Mouse (Mus musculus) C2C12 (cell line): ENCODE measurements around the gene Plcxd1. TPM values are rescaled to one million over a fixed set of nuclear protein-coding genes. Genes with fewer than 3 reads are reported as not detected.
A peak's percentile ranks its signal among the peaks of the same experiment; 100 is the strongest.

ENCODE experiments used
- H3K27me3 ChIP-seq: one replicate; pipeline ENCODE4 v1.6.1; 2011; ENCODE audit not compliant: control insufficient read depth, insufficient read depth, insufficient read length
- H3K36me3 ChIP-seq: one replicate; pipeline ENCODE4 v1.6.1; 2011; ENCODE audit not compliant: control insufficient read depth, insufficient read depth
- H3K4me3 ChIP-seq: one replicate; pipeline ENCODE4 v1.5.1; 2011; ENCODE audit warnings: mild to moderate bottlenecking, control low read depth; ENCODE audit not compliant: poor library complexity, insufficient read depth, severe bottlenecking
- H3K79me2 ChIP-seq: one replicate; pipeline ENCODE4 v1.6.1; 2011; ENCODE audit not compliant: control insufficient read depth, insufficient read depth
- H3K79me3 ChIP-seq: one replicate; pipeline ENCODE4 v1.6.1; 2011; ENCODE audit warnings: low read depth, control low read depth
- H3ac ChIP-seq: one replicate; pipeline ENCODE3; 2011; ENCODE audit warnings: low read depth; ENCODE audit not compliant: control insufficient read depth, insufficient read length
- CEBPB ChIP-seq: IDR thresholded peaks from one replicate; pipeline ENCODE4 v1.6.1; 2011; ENCODE audit warnings: low read depth, mild to moderate bottlenecking, control low read depth, moderate library complexity
- CTCF ChIP-seq: IDR thresholded peaks from one replicate; pipeline ENCODE4 v1.5.1; 2011; ENCODE audit not compliant: control insufficient read depth, insufficient read depth, insufficient read length
- FOSL1 ChIP-seq: IDR thresholded peaks from one replicate; pipeline ENCODE4 v1.8.0; 2011; ENCODE audit warnings: mild to moderate bottlenecking, low read length; ENCODE audit not compliant: poor library complexity, insufficient read depth, severe bottlenecking
- MAX ChIP-seq: IDR thresholded peaks from one replicate; pipeline ENCODE4 v1.6.1; 2011; ENCODE audit warnings: mild to moderate bottlenecking, control low read depth
- MYOD1 ChIP-seq: IDR thresholded peaks from one replicate; pipeline ENCODE4 v1.6.1; 2011; ENCODE audit warnings: low read depth; ENCODE audit not compliant: control insufficient read depth, insufficient read length
- MYOG ChIP-seq: IDR thresholded peaks from one replicate; pipeline ENCODE4 v1.6.1; 2011; ENCODE audit not compliant: control insufficient read depth, insufficient read length; ENCODE audit errors: extremely low read depth
- USF1 ChIP-seq: IDR thresholded peaks from one replicate; pipeline ENCODE4 v1.6.1; 2011; ENCODE audit warnings: low read depth, mild to moderate bottlenecking, control low read depth, moderate library complexity
- polyA plus RNA-seq: library from polyadenylated mRNA; unstranded; fragments of >200 nt; fragmentation: generic; extraction: Trizol; gene quantifications from one replicate; pipeline ENCODE4 v1.2.1, GENCODE M21; 2012; ENCODE audit warnings: missing spikeins

The Plcxd1 gene
- polyA plus RNA-seq, 1 experiment: 0.78 TPM

DNA sequence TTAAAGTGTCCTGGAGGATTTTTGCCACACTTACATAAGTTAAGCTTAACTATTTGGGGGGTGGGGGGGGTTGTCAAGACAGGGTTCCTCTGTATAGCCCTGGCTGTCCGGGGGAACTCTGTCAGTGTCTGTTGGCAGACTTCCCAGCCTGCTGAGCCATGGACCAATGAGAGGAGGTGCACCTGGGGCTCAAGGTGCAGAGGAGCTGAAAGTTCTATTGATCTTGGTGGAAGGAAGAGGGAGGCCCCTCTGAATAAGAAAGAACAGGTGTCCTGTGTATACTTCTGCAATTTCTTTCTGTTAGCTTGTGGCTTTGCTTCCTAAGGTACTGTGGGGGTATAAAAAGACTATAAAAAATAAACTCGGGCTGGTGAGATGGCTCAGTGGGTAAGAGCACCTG is 8.2 kb upstream of the Plcxd1 start:
- no peaks in the 10 kb centered on the region for H3K79me3 ChIP-seq
- no peak overlapping the region for H3K4me3 ChIP-seq
- H3ac ChIP-seq: no peak overlapping the region
- no peaks in the 10 kb centered on the region for H3K27me3 ChIP-seq
- H3K79me2 ChIP-seq: no peaks in the 10 kb centered on the region
- no peak for TF ChIP-seq FOSL1
- TF ChIP-seq CTCF: no peak
- no peak for TF ChIP-seq MYOD1
- no peak for TF ChIP-seq USF1
- TF ChIP-seq MYOG: no peak
- TF ChIP-seq CEBPB: no peak
- TF ChIP-seq MAX: no peak
- H3K36me3 ChIP-seq: no peaks in the 10 kb centered on the region

- Histone ChIP-seq H3K79me2 (no peaks in the 10 kb centered on the region), H3K36me3 (no peaks in the 10 kb centered on the region), H3K27me3 (no peaks in the 10 kb centered on the region), H3K79me3 (no peaks in the 10 kb centered on the region), H3K4me3 (peak within 1 kb of the TSS; percentile 31), H3ac (peak within 1 kb of the TSS; percentile 76)
- TF ChIP-seq USF1 (no peak), MAX (peak; percentile 64), MYOD1 (no peak), CTCF (no peak), FOSL1 (no peak), MYOG (no peak), CEBPB (no peak)
These were observed 5.5 kb upstream of the Plcxd1 start, which contains the start of gene Gm35315 for GRCm38 (mm10) chr5:110094030-110094846. Gm35315 (minus strand) TSS chr5:110094420.

GRCm38 (mm10) chr5:110094847-110095213 is 4.9 kb upstream of the Plcxd1 start:
- Histone ChIP-seq H3K36me3 (no peaks in the 10 kb centered on the region), H3K4me3 (peak overlapping the region; percentile 31), H3K79me3 (no peaks in the 10 kb centered on the region), H3K27me3 (no peaks in the 10 kb centered on the region), H3K79me2 (no peaks in the 10 kb centered on the region), H3ac (no peak overlapping the region)
- TF ChIP-seq MYOD1 (no peak), MYOG (no peak), CEBPB (no peak), FOSL1 (no peak), USF1 (no peak), CTCF (no peak), MAX (no peak)

GRCm38 (mm10) chr5:110098991-110099477 is 735 bp upstream of the Plcxd1 start:
- Histone ChIP-seq H3K79me3 (no peaks in the 10 kb centered on the region), H3K79me2 (no peaks in the 10 kb centered on the region), H3K36me3 (peaks cover 11% of the 10 kb centered on the region), H3ac (no peak overlapping the region), H3K27me3 (no peaks in the 10 kb centered on the region), H3K4me3 (no peak overlapping the region)
- no peak for TF ChIP-seq FOSL1
- TF ChIP-seq CEBPB: no peak
- no peak for TF ChIP-seq CTCF
- no peak for TF ChIP-seq USF1
- TF ChIP-seq MYOD1: no peak
- TF ChIP-seq MYOG: no peak
- TF ChIP-seq MAX: no peak

DNA sequence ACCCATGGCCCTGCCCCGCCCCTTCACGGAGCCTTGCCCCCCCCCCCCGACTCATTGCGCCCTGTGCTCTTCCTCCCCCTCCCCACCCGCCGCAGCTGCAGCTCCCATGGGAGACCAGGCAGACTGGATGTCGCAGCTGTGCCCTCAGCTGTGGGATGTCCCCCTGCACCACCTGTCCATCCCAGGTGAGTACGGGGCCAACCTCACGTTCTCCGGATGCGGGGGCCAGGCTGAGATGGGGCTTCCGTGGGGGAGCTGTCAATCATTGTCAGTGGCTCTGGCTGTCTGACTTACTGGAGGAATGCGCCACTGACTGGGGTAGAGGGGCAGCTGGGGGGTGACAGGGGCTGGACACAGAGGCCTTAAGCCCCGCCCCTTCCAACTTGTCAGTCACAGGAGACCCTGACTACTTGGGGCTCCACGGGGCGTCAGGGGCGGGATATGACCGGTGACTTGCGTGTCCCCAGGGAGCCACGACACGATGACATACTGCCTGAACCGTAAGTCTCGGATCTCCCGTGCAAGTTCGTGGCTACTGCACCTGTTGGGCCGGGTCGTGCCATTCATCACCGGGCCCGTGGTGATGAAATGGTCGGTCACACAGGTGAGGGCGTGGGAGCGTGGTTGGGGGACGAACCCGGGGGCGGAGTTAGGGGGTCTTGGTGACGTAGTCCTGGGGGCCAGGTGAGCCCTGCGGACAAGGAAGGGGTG is 1.3 kb downstream of the Plcxd1 start:
- H3K27me3 ChIP-seq: no peaks in the 10 kb centered on the region
- H3K4me3 ChIP-seq: no peak overlapping the region
- TF ChIP-seq MYOD1 (peak; percentile 22), FOSL1 (no peak)
- H3K36me3 ChIP-seq: peaks cover 31% of the 10 kb centered on the region
- peaks cover 19% of the 10 kb centered on the region for H3K79me2 ChIP-seq
- H3K79me3 ChIP-seq: peaks cover 8% of the 10 kb centered on the region
- no peak overlapping the region for H3ac ChIP-seq
